Mouse (Mus musculus) heart, postnatal 0 days (tissue): ENCODE data around the gene Ptger3.

ENCODE experiments used
- CTCF ChIP-seq: IDR thresholded peaks from 2 replicates; pipeline ENCODE4 v1.5.1; 2016; ENCODE audit warnings: antibody characterized with exemption, control low read depth, low read depth
- EP300 ChIP-seq: IDR thresholded peaks from 2 replicates; pipeline ENCODE4 v1.6.1; 2016; ENCODE audit warnings: antibody characterized with exemption, low read depth

DNA sequence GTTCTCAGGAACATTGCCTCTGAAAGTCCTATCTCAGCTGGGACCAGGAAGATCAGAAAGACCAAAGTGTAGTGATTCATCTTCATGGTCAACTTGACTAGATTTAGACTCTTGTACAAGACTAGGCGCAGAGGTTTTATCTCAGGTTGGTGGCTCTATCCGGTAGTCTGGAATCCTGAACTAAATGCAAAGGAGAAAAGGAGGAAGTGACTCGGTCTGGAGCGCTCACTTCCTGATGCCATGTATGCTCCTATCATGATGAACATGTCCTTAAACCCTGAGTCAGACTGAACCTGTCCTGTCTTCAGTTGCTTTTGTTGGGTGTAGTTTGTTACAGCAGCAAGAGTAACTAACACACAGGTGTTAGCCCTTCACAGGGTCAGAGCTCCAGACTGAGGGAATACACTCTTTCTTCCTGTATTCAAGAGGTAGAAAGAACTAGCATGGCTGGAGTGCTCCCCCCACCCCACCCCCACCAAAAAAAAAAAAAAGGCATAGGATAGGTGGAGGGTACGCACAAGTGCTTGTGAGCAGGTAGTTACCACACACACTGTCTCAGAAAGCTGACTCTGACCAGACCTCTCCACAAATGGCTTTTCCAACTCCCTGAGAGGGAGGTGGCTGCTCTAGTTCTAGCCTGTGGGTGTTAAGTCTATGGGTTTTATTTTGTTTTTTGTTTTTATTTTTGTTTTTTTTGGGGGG, 11.9 kb downstream of the Ptger3 start:
- TF ChIP-seq EP300, result no peak
- no peak for TF ChIP-seq CTCF
